In genomic region chr10:51911066-51911691, GRCm38 (mm10) we compare ENCODE assay signal across 19 mouse cellular contexts.
A peak's percentile ranks its signal among the peaks of the same experiment; 100 is the strongest.
DNase-seq lines count a peak whose midpoint lies in the region; ATAC-seq and TF ChIP-seq lines count a peak whose summit lies in the region.
"Had no signal": no experiment of that assay in that cellular context is flagged by ENCODE, and none has a peak within 500 bp of the region (broad histone marks: within the 10 kb centered on the region; RNA-seq: fewer than 3 reads in every experiment).

No protein-coding gene starts in this region.

- H3K9ac ChIP-seq in hindbrain, embryonic 14.5 days = no peak overlapping the region
- no peak overlapping the region for H3K9ac ChIP-seq in midbrain, embryonic 14.5 days (replicated peaks; ENCODE audit: low read length)
- H3K9ac ChIP-seq: heart, embryonic 12.5 days; limb, embryonic 13.5 days; liver, embryonic 15.5 days had no signal

- peak; percentile 70 for DNase-seq in brain, embryonic 14.5 days (ENCODE audit: low read depth)
- peak; percentile 57 for DNase-seq in embryo, embryonic 10 days (ENCODE audit: low spot score)
- no peak for DNase-seq in hindbrain, embryonic 14.5 days (ENCODE audit: low spot score)
- peak; percentile 52 for DNase-seq in midbrain, embryonic 14.5 days
- no peak for DNase-seq in kidney, postnatal 36 days
- DNase-seq in gastrocnemius, adult 2 months = no peak
- no peak for DNase-seq in kidney, adult 2 months
- DNase-seq: cerebellum, postnatal 14 days; heart, postnatal 36 days; kidney, postnatal 14 days; lung, postnatal 10 days; right cerebral cortex, postnatal 4 days; thymus, postnatal 4 days had no signal

- peaks cover 7% of the 10 kb centered on the region; the same call in 1 of the 2 replicates for H3K4me1 ChIP-seq in hindbrain, embryonic 14.5 days (replicated peaks; ENCODE audit: control insufficient read depth, insufficient read depth, low read length)
- H3K4me1 ChIP-seq in midbrain, embryonic 14.5 days (ENCODE audit: control insufficient read depth, insufficient read depth, low read length) = peaks cover 6% of the 10 kb centered on the region; the same call in 1 of the 2 replicates
- no peaks in the 10 kb centered on the region for H3K4me1 ChIP-seq in kidney, adult 2 months (ENCODE audit: control insufficient read depth, insufficient read depth, low read length)
- H3K4me1 ChIP-seq: heart, embryonic 12.5 days; limb, embryonic 13.5 days; liver, embryonic 15.5 days; megakaryocyte, embryonic 14.5 days had no signal

- TF ChIP-seq POLR2A in brain, embryonic 14.5 days (IDR thresholded peaks at IDR 0.05; ENCODE audit: borderline replicate concordance, extremely low read depth, insufficient read depth, insufficient read length, poor library complexity, severe bottlenecking) = no peak
- TF ChIP-seq POLR2A in kidney, adult 2 months (IDR thresholded peaks at IDR 0.05; ENCODE audit: low read depth, low read length) = no peak

- ATAC-seq in hindbrain, embryonic 14.5 days (ENCODE audit: low FRiP score) = 0 out of 2 replicates have a peak, but pooled peaks have one; percentile 31
- peak; percentile 57; the same call in 1 of the 2 replicates for ATAC-seq in midbrain, embryonic 14.5 days (ENCODE audit: low FRiP score, low TSS enrichment)
- ATAC-seq: intestine, embryonic 16.5 days had no signal

- H3K4me2 ChIP-seq in hindbrain, embryonic 14.5 days (replicated peaks) = peak overlapping the region; percentile 28
- H3K4me2 ChIP-seq in midbrain, embryonic 14.5 days (ENCODE audit: low read length) = peak overlapping the region; percentile 34
- H3K4me2 ChIP-seq: heart, embryonic 12.5 days; limb, embryonic 13.5 days; liver, embryonic 15.5 days had no signal

- no peak overlapping the region for H3K27ac ChIP-seq in hindbrain, embryonic 14.5 days
- H3K27ac ChIP-seq in midbrain, embryonic 14.5 days (replicated peaks; ENCODE audit: low read depth, low read length) = no peak overlapping the region
- no peak overlapping the region for H3K27ac ChIP-seq in gastrocnemius, adult 2 months
- no peak overlapping the region for H3K27ac ChIP-seq in kidney, adult 2 months (ENCODE audit: insufficient read depth, low read depth, low read length)
- H3K27ac ChIP-seq: limb, embryonic 13.5 days; liver, embryonic 15.5 days had no signal

- intact Hi-C loops in gastrocnemius, adult 2 months (cut with DNase I) = no loop called here

- no peak overlapping the region for H3K4me3 ChIP-seq in hindbrain, embryonic 14.5 days (replicated peaks; ENCODE audit: low read length)
- no peak overlapping the region for H3K4me3 ChIP-seq in midbrain, embryonic 14.5 days (replicated peaks; ENCODE audit: low read depth, low read length)
- no peak overlapping the region for H3K4me3 ChIP-seq in gastrocnemius, adult 2 months
- no peak overlapping the region for H3K4me3 ChIP-seq in kidney, adult 2 months (ENCODE audit: insufficient read depth, low read depth, low read length)
- H3K4me3 ChIP-seq: erythroblast, embryonic 14.5 days; heart, embryonic 12.5 days; limb, embryonic 13.5 days; liver, embryonic 15.5 days; megakaryocyte, embryonic 14.5 days had no signal

- H3K36me3 ChIP-seq in hindbrain, embryonic 14.5 days (replicated peaks; ENCODE audit: control insufficient read depth, insufficient read depth) = no peaks in the 10 kb centered on the region
- no peaks in the 10 kb centered on the region for H3K36me3 ChIP-seq in midbrain, embryonic 14.5 days (ENCODE audit: control insufficient read depth, insufficient read depth, low read length)
- H3K36me3 ChIP-seq in kidney, adult 2 months (ENCODE audit: control insufficient read depth, insufficient read depth, low read length) = no peaks in the 10 kb centered on the region
- H3K36me3 ChIP-seq: heart, embryonic 12.5 days; limb, embryonic 13.5 days; liver, embryonic 15.5 days had no signal

- H3K9me3 ChIP-seq in hindbrain, embryonic 14.5 days (ENCODE audit: control insufficient read depth, low read length) = no peaks in the 10 kb centered on the region
- H3K9me3 ChIP-seq in midbrain, embryonic 14.5 days (ENCODE audit: control insufficient read depth, low read length) = no peaks in the 10 kb centered on the region
- H3K9me3 ChIP-seq: heart, embryonic 12.5 days; limb, embryonic 13.5 days; liver, embryonic 15.5 days; megakaryocyte, embryonic 14.5 days had no signal

- 7% methylated on average over 10 of the region's 10 CpGs for WGBS in hindbrain, embryonic 14.5 days
- WGBS in midbrain, embryonic 14.5 days = 6% methylated on average over 10 of the region's 10 CpGs
- WGBS in kidney, adult 2 months = 45% methylated on average over 10 of the region's 10 CpGs

- no peak for TF ChIP-seq CTCF in brain, embryonic 14.5 days (IDR thresholded peaks at IDR 0.05; ENCODE audit: borderline replicate concordance, extremely low read depth, insufficient read depth, insufficient read length)
- no peak for TF ChIP-seq CTCF in gastrocnemius, adult 2 months (IDR thresholded peaks at IDR 0.05)
- TF ChIP-seq CTCF in kidney, adult 2 months (conservative IDR thresholded peaks at IDR 0.05; ENCODE audit: insufficient read depth, insufficient read length, low read depth, low read length) = no peak

- no peaks in the 10 kb centered on the region for H3K27me3 ChIP-seq in hindbrain, embryonic 14.5 days (ENCODE audit: control insufficient read depth, insufficient read depth, low read length)
- H3K27me3 ChIP-seq in midbrain, embryonic 14.5 days (ENCODE audit: control insufficient read depth, insufficient read depth, low read length) = no peaks in the 10 kb centered on the region
- no peaks in the 10 kb centered on the region for H3K27me3 ChIP-seq in kidney, adult 2 months (replicated peaks; ENCODE audit: control insufficient read depth, insufficient read depth, low read length)
- H3K27me3 ChIP-seq: heart, embryonic 12.5 days; limb, embryonic 13.5 days; liver, embryonic 15.5 days; megakaryocyte, embryonic 14.5 days had no signal

Comparison
In these comparisons a context has a peak if more than half of its experiments do, and no peak if none do; other contexts are left out.
1. DNase-seq: peak in brain, embryonic 14.5 days (single experiment), embryo, embryonic 10 days (single experiment) and midbrain, embryonic 14.5 days (single experiment); none in hindbrain, embryonic 14.5 days (single experiment), kidney, postnatal 36 days (0 of 2), gastrocnemius, adult 2 months (single experiment) and kidney, adult 2 months (single experiment).